Mouse (Mus musculus) ES-E14 (cell line): ENCODE data around the gene Acad11.

Experiments used
- CHD2 ChIP-seq: IDR thresholded peaks from 2 replicates; pipeline ENCODE4 v1.6.1; 2014; ENCODE audit warnings: mild to moderate bottlenecking, low read depth, low read length, inconsistent platforms
- HCFC1 ChIP-seq: IDR thresholded peaks from 2 replicates; pipeline ENCODE4 v1.6.1; 2012; ENCODE audit warnings: low read length, inconsistent platforms, borderline replicate concordance; ENCODE audit not compliant: insufficient read depth
- MAFK ChIP-seq: IDR thresholded peaks from 2 replicates; pipeline ENCODE4 v1.6.1; 2014; ENCODE audit warnings: mild to moderate bottlenecking, low read depth, low read length, inconsistent platforms; ENCODE audit not compliant: insufficient read depth
- ZC3H11A ChIP-seq: IDR thresholded peaks from 2 replicates; pipeline ENCODE4 v1.6.1; 2012; ENCODE audit warnings: low read depth, mild to moderate bottlenecking, inconsistent platforms, low read length, borderline replicate concordance
- ZNF384 ChIP-seq: IDR thresholded peaks from 2 replicates; pipeline ENCODE4 v1.6.1; 2012; ENCODE audit warnings: low read depth, low read length, inconsistent platforms

DNA sequence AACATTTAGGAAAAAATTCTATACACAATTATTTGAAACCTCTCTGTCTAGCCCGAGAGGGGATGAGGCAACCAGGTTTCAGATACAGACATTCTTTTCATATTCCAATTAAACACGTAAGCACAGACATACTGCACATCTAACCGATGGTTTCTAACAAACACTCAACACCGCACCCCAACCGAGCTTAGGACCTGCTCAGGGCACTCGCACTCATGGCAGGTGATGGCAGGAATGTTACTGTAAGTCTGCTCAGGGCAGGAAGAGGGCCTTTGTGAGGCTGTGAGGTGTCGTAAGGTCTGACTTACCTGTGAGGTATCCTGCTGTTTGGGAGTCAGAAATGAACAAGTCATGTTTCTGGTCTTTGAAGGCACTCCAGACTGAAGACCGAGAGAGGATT lies 93.3 kb downstream of the Acad11 start:
- TF ChIP-seq MAFK = no peak
- TF ChIP-seq CHD2 = no peak
- TF ChIP-seq ZC3H11A = no peak
- TF ChIP-seq ZNF384 = no peak
- TF ChIP-seq HCFC1 = no peak
